Mouse (Mus musculus): Measurements from ENCODE around the gene Clec2g.

Clec2g gene

DNA sequence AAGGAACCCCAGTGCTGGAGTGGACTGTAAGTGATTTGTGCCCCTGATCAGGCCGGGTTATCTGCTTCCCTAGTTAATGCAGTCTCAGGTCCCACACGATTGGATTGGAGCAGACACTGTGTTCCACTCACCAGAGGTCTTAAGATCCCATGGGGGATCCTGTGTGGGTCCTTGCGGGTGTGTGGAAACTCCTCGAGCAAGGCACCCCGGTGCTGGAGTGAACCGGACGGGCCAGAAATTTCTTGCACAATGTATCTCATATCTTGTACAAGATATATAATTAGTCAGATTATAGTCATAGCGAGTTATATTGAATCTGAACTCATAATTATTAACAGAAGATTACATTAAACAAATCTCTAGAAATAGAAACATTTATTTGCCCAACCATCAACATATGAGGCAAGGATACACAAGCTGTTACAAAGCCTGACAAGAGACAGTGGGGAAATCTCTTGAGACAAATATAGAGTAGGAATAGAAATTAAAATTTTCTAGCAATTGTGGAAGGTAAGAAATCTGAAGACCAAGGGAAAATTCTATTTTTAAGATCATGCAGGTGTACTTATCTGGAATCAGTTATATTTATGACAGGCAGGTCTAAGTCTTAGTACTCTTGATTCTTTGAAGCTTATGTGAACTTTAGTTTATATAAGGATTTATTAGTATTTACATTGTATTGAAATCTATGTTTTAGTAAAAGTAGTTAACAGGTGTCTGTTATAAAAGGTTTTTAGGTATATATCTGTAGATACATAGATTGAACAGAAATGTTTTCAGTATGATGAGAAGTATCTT is 93.5 kb downstream of the Clec2g start:
- DNase-seq: no peak

DNA sequence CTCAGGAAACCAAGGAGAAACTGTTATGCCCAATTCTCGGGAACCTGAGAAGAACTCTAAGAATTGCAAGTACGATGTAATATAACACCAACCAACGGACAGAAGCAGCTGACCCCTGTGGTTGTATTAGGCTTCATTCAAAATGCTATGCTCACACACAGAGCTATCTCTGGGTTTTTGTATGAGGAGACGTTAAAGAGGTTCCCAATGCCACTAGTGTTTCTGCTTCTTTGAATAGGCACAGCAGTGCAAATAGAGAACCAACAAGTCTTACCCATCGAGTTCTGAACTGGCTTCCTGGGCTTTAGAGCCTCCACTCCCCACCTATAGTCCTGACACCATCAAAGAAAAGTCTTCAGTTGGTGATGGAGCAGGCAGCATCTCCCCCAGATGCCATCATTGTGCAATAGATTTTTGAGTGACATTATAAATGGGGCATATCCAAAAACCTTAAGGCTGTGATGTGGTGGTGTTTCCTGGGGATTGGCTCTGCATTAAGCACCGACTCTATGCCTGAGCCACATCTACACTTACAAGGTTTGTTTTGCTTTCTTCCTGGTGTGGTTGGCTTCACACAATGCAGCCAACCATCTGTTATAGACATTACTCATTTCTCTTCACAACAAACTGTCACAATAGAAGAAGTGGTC is 96.1 kb downstream of the Clec2g start:
- DNase-seq: no peak

DNA sequence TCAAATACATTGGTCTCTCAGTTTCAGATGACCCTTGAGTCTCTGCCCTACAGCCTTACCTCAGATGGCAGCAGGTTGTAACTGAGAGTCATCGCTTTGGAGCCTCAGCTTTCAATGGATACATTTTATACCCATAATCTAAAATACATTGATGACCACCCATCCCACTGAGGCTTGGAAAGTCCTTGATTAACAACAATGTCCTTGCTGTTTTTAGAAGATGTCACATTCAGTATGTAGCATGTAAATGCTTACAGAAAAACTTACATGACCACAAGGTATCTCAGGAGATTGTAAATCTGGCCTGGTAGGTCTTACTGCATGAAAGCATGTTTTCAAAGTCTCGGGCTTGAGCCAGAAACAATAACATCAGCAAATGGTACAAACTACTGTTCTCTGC is 96.8 kb downstream of the Clec2g start:
- DNase-seq: no peak

DNA sequence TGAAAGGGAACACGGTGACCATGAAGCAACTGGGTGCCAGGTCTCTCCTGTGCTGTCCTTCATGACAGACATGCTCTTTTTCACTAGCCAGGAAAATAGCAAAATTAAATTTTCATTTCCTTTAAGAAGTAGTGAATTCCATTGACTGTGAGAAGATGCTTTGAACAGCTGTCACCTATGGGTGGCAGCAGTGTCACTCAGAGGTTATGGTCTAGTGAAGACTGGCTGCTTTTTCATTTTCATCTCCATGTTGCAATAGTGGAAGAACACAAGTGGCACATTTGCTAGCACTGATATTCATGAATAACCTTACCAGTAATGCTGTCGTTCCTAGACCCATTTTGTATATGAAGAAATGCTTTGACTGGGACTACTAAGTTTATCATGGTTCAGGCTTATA is 99.2 kb downstream of the Clec2g start:
- DNase-seq: peak in 1 of 2 experiments; percentile 41

All from kidney, postnatal 25 days (tissue).